Mouse (Mus musculus) myocyte (in vitro differentiated cells): ENCODE measurements at regions not wholly inside any gene's neighbourhood (a gene's known extent, or its start where the extent isn't known, plus 50 kb on each side); places are given as distances from the start of the nearest gene placed in this dataset.

Experiments
- H3K27me3 ChIP-seq: one replicate; pipeline ENCODE4 v1.6.1; 2011; ENCODE audit not compliant: control insufficient read depth, insufficient read depth, insufficient read length
- H3K36me3 ChIP-seq: one replicate; pipeline ENCODE4 v1.6.1; 2011; ENCODE audit not compliant: control insufficient read depth, insufficient read depth
- H3K4me2 ChIP-seq: one replicate; pipeline ENCODE4 v1.6.1; 2011; ENCODE audit warnings: low read depth, control low read depth
- H3K4me3 ChIP-seq: one replicate; pipeline ENCODE4 v1.5.1; 2011; ENCODE audit warnings: mild to moderate bottlenecking, control low read depth, moderate library complexity
- H3K79me2 ChIP-seq: one replicate; pipeline ENCODE4 v1.6.1; 2011; ENCODE audit not compliant: control insufficient read depth, insufficient read depth
- H3ac ChIP-seq: one replicate; pipeline ENCODE4 v1.6.1; 2011; ENCODE audit not compliant: control insufficient read depth, insufficient read length
- CEBPB ChIP-seq: IDR thresholded peaks from 2 replicates; pipeline ENCODE4 v1.6.1; 2011; ENCODE audit warnings: mild to moderate bottlenecking, moderate library complexity; ENCODE audit not compliant: poor library complexity, insufficient read depth, severe bottlenecking
- E2F4 ChIP-seq: IDR thresholded peaks from one replicate; pipeline ENCODE4 v1.6.1; 2011; ENCODE audit warnings: mild to moderate bottlenecking, control low read depth, moderate library complexity; ENCODE audit not compliant: insufficient read depth
- MAX ChIP-seq: IDR thresholded peaks from one replicate; pipeline ENCODE4 v1.6.1; 2011; ENCODE audit warnings: low read depth, mild to moderate bottlenecking, control low read depth
- MYOD1 ChIP-seq, 3 experiments: IDR thresholded peaks; one replicate each; pipeline ENCODE4 v1.6.1; 2011; ENCODE audit warnings: control low read depth in 2 of 3, low read depth in 2 of 3, mild to moderate bottlenecking in 2 of 3, moderate library complexity in 1 of 3; ENCODE audit not compliant: insufficient read length in 2 of 3, control insufficient read depth in 1 of 3
- MYOG ChIP-seq, 3 experiments: IDR thresholded peaks; one replicate each; pipeline ENCODE4 v1.6.1; 2011; ENCODE audit warnings: control low read depth in 2 of 3, low read depth in 2 of 3, mild to moderate bottlenecking in 2 of 3; ENCODE audit not compliant: insufficient read length in 2 of 3, control insufficient read depth in 1 of 3, insufficient read depth in 1 of 3
- POLR2A ChIP-seq: IDR thresholded peaks from one replicate; pipeline ENCODE4 v1.6.1; 2011; ENCODE audit warnings: low read depth, mild to moderate bottlenecking, control low read depth, moderate library complexity; ENCODE audit not compliant: insufficient read length
- POLR2AphosphoS2 ChIP-seq: IDR thresholded peaks from one replicate; pipeline ENCODE4 v1.6.1; 2011; ENCODE audit warnings: low read depth, control low read depth; ENCODE audit not compliant: insufficient read length
- REST ChIP-seq: IDR thresholded peaks from one replicate; pipeline ENCODE4 v1.6.1; 2011; ENCODE audit warnings: mild to moderate bottlenecking, control low read depth, moderate library complexity; ENCODE audit not compliant: insufficient read depth, insufficient read length
- SRF ChIP-seq: IDR thresholded peaks from one replicate; pipeline ENCODE4 v1.6.1; 2011; ENCODE audit warnings: low read depth; ENCODE audit not compliant: control insufficient read depth, insufficient read length
- TCF12 ChIP-seq: IDR thresholded peaks from one replicate; pipeline ENCODE4 v1.6.1; 2011; ENCODE audit warnings: mild to moderate bottlenecking, control low read depth; ENCODE audit not compliant: poor library complexity, insufficient read depth, severe bottlenecking
- TCF3 ChIP-seq: IDR thresholded peaks from one replicate; pipeline ENCODE4 v1.6.1; 2011; ENCODE audit warnings: low read depth, control low read depth; ENCODE audit not compliant: insufficient read length
- USF1 ChIP-seq: IDR thresholded peaks from one replicate; pipeline ENCODE4 v1.6.1; 2011; ENCODE audit warnings: low read depth, mild to moderate bottlenecking, control low read depth, moderate library complexity

GRCm38 (mm10) chr6:64797600-64797999 is 68.7 kb downstream of the Atoh1 start:
- TF ChIP-seq E2F4 (no peak), REST (no peak), TCF3 (no peak), CEBPB (no peak), MYOD1 (IDR thresholded peaks at IDR 0.05; ENCODE audit: control insufficient read depth in 1 of 3, insufficient read length in 2 of 3, low read depth in 2 of 3) (no peak), MYOG (IDR thresholded peaks at IDR 0.05; ENCODE audit: control insufficient read depth in 1 of 3, insufficient read depth in 1 of 3, insufficient read length in 2 of 3, low read depth in 2 of 3) (no peak), USF1 (no peak), POLR2A (no peak), SRF (no peak), POLR2AphosphoS2 (no peak), MAX (no peak), TCF12 (no peak)
- Histone ChIP-seq H3K27me3 (no peaks in the 10 kb centered on the region), H3K79me2 (no peaks in the 10 kb centered on the region), H3K4me3 (no peak overlapping the region), H3K36me3 (no peaks in the 10 kb centered on the region), H3K4me2 (no peak overlapping the region), H3ac (no peak overlapping the region)

DNA sequence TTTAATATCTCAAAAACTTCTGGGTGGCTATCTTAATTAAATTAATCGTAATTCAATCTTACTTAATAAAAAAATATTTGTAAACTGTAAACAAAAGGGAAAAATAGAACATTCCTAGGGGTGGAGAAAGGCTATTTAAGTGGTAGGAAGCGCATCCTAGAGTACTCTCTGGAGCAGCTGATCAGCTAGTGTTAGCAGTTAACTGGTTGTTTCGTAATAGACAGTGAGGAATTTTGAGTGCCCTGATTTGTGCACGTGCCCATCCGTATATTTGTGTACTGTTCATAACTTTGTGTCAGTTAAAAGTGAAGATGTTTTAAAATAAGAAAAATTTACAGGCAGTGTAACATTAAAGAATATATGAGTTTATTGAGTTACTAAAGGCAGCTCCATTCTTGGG is 69.9 kb downstream of the Atoh1 start:
- Histone ChIP-seq H3K27me3 (no peaks in the 10 kb centered on the region), H3K4me2 (peak overlapping the region; percentile 34), H3K4me3 (no peak overlapping the region), H3ac (no peak overlapping the region), H3K79me2 (no peaks in the 10 kb centered on the region), H3K36me3 (no peaks in the 10 kb centered on the region)
- TF ChIP-seq POLR2A: no peak
- TF ChIP-seq REST: no peak
- TF ChIP-seq TCF3: no peak
- no peak for TF ChIP-seq MYOD1 (IDR thresholded peaks at IDR 0.05; ENCODE audit: control insufficient read depth in 1 of 3, insufficient read length in 2 of 3, low read depth in 2 of 3)
- no peak for TF ChIP-seq USF1
- no peak for TF ChIP-seq TCF12
- TF ChIP-seq E2F4: no peak
- no peak for TF ChIP-seq SRF
- TF ChIP-seq MYOG (IDR thresholded peaks at IDR 0.05; ENCODE audit: control insufficient read depth in 1 of 3, insufficient read depth in 1 of 3, insufficient read length in 2 of 3, low read depth in 2 of 3): no peak
- TF ChIP-seq POLR2AphosphoS2: no peak
- no peak for TF ChIP-seq CEBPB
- no peak for TF ChIP-seq MAX

- TF ChIP-seq MYOD1 (IDR thresholded peaks at IDR 0.05; ENCODE audit: control insufficient read depth in 1 of 3, insufficient read length in 2 of 3, low read depth in 2 of 3) (peak in 1 of 3 experiments; percentile 37), REST (no peak), MYOG (IDR thresholded peaks at IDR 0.05; ENCODE audit: control insufficient read depth in 1 of 3, insufficient read depth in 1 of 3, insufficient read length in 2 of 3, low read depth in 2 of 3) (peak in 1 of 3 experiments; percentile 39)
- H3K36me3 ChIP-seq: no peaks in the 10 kb centered on the region
- peak overlapping the region; percentile 34 for H3K4me2 ChIP-seq
- no peak overlapping the region for H3K4me3 ChIP-seq
- no peaks in the 10 kb centered on the region for H3K79me2 ChIP-seq
- no peak overlapping the region for H3ac ChIP-seq
- H3K27me3 ChIP-seq: no peaks in the 10 kb centered on the region
These were observed 70.5 kb downstream of the Atoh1 start for GRCm38 (mm10) chr6:64799306-64800001.

GRCm38 (mm10) chr6:64800965-64801364 is 72.0 kb downstream of the Atoh1 start:
- no peaks in the 10 kb centered on the region for H3K36me3 ChIP-seq

GRCm38 (mm10) chr6:64815115-64815514 is 86.2 kb downstream of the Atoh1 start:
- H3K4me2 ChIP-seq: no peak overlapping the region
- no peaks in the 10 kb centered on the region for H3K36me3 ChIP-seq
- no peaks in the 10 kb centered on the region for H3K79me2 ChIP-seq
- no peak overlapping the region for H3K4me3 ChIP-seq
- H3ac ChIP-seq: no peak overlapping the region
- no peaks in the 10 kb centered on the region for H3K27me3 ChIP-seq
- TF ChIP-seq E2F4 (no peak), POLR2A (no peak), POLR2AphosphoS2 (no peak), MYOD1 (IDR thresholded peaks at IDR 0.05; ENCODE audit: control insufficient read depth in 1 of 3, insufficient read length in 2 of 3, low read depth in 2 of 3) (no peak), TCF12 (no peak), SRF (no peak), TCF3 (no peak), CEBPB (no peak), MYOG (IDR thresholded peaks at IDR 0.05; ENCODE audit: control insufficient read depth in 1 of 3, insufficient read depth in 1 of 3, insufficient read length in 2 of 3, low read depth in 2 of 3) (no peak), MAX (no peak), REST (no peak), USF1 (no peak)

More at GRCm38 (mm10) chr6:64800965-64801364, 72.0 kb downstream of the Atoh1 start:
- no peaks in the 10 kb centered on the region for H3K27me3 ChIP-seq
- H3K4me3 ChIP-seq: no peak overlapping the region
- TF ChIP-seq POLR2AphosphoS2: no peak
- peak; percentile 16 for TF ChIP-seq TCF12
- TF ChIP-seq MYOD1 (IDR thresholded peaks at IDR 0.05; ENCODE audit: control insufficient read depth in 1 of 3, insufficient read length in 2 of 3, low read depth in 2 of 3): peak in 2 of 3 experiments; percentile 56 to 82
- TF ChIP-seq REST: no peak
- TF ChIP-seq TCF3: no peak
- H3K79me2 ChIP-seq: no peaks in the 10 kb centered on the region
- no peak overlapping the region for H3ac ChIP-seq
- no peak overlapping the region for H3K4me2 ChIP-seq
